Mouse (Mus musculus): ENCODE data around the gene Paqr6.

Paqr6 gene

DNA sequence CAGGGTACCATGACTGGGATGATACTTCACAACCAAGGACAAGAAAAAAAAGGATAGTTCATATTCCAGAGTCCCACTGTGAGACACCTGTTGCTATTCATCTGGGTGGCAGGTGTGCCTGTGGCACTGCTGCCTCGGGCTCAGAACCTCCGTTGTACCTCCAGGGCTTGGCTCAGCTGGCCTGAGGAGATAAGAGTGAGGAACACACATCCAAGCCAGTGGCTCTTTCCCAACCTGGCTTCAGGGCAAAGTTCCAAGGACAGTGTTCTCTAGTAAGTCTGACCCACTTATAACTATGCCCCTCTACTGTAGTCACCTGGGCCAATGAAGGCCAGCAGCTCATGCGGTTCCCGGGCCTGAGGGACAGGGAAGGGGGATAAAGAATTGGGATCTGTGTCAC, 47.3 kb downstream of the Paqr6 start:
- no peak for DNase-seq (ENCODE audit: low spot score)

DNA sequence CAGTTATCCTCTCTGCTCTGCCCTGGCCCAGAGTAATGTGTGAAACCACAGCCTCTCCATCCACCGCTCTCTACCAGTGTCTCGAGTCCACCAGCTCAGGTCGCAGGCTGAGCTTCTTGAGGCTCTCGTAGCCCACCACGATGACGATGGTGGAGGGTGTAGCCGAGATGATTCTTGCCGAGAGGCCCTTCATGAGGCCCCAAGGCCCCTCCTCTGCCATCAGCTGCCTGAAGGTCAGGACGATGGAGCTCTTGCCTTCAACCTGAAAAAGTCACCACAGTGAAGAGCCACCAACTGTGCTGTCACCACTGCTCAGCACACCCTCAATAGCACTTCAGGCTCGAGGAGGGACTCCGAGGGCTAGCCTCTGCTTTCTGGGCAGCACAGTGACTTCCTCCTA, 48.3 kb downstream of the Paqr6 start:
- DNase-seq (ENCODE audit: low spot score), result no peak

DNA sequence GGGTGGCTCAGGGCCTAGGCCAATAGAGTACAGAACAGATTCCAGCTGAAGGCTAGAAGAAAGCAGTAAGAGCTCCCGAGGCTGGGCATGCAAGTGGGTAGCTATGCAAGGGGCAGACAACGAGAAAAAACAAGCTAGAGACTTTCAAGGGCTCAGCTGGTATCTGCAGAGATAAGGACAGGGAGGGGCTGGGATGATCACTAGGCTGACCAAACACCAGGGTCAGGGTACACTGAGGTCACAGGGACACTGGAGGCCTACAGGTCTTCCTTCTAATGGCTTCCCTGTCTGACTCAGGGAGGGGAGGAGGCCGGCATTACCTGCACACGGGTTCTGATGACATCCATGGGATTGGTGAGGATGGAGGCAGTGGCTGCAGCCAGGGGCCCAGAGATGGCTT, 51.3 kb downstream of the Paqr6 start:
- no peak for DNase-seq (ENCODE audit: low spot score)

DNA sequence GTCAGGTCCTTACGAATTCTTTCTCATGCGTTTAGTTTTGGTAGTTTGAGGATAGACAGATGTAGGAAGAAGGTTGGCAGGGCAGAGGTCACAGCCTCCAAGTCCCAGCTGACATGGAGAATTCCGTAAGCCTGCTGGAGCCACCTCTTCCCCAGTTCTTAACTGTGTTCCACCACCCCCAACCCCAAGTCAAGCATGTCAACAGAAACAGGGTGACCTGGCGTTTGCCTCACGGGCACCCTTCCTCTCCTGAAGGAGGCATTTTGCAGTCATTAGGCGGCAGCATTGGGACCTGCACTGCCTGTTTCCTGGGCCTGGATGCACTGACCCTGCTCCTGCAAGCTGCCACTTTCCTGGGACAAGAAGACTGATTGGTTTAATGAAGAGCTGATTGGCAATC, 53.6 kb downstream of the Paqr6 start:
- DNase-seq (ENCODE audit: low spot score), result no peak
